Mouse (Mus musculus) right cerebral cortex, adult 2 months (tissue): ENCODE results near the gene Olfr464.

Source experiments
- DNase-seq, 2 experiments: peaks; one replicate each; pipeline ENCODE4 v3.0.0; 2021 to 2022; ENCODE audit warnings: low spot score in 2 of 2

Gene Olfr464

DNA sequence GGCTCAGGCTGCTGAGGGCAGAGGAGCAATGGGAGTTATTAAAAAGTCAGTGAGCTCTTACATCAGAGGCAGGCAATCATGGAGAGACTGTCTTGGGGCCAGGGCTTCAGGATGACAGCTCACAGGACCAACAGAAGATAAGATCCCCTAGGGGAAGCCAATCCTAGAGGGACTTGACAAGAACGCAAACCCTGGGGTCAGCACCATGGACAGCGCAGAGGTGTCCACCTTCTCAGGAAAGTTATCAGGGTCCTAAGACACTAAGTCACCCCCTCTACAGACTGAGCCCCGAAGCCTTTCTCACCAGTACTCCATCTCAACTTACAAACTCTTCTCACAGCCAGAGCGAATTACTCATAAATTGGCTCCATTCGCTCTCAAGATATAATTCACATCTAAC lies at the start of gene Olfr464:
Gene Olfr464 (minus strand): TSS at position 2 of the 400 bp plus-strand sequence.
- DNase-seq, result no peak

DNA sequence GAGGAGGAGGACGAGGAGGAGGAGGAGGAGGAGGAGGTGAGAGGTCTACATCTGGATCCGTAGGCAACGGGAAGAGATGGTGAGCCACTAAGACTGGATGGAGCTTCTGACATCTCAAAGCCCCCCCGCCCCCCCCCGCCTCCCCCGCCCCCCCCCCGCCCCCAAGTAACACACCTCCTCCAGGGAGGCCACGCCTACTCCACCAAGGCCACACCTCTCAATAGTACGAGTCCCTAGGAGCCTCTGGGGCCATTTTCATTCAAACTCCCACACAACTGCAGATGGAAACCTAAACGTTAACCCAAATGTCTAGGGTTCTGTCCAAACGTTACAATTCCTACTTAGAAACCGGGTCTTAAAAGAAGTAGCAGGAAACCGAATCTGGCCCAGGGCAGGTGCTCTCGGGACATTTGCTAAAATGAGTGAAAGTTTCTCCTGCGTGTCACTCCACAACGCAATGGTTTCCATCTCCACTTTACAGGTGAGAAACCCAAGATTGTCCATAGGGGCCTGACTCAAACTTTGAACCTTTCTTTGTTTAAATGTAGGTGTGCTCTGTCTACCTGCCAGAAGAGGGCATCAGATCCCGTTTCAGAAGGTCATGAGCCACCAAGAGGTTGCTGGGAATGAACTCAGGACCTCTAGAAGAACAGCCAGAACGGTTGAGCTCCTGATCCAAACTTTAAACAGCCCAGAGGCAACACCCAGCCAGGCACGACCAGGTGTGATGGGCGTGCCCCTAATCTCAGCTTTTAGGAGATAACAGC lies 47.8 kb upstream of the Olfr464 start:
- no peak for DNase-seq

DNA sequence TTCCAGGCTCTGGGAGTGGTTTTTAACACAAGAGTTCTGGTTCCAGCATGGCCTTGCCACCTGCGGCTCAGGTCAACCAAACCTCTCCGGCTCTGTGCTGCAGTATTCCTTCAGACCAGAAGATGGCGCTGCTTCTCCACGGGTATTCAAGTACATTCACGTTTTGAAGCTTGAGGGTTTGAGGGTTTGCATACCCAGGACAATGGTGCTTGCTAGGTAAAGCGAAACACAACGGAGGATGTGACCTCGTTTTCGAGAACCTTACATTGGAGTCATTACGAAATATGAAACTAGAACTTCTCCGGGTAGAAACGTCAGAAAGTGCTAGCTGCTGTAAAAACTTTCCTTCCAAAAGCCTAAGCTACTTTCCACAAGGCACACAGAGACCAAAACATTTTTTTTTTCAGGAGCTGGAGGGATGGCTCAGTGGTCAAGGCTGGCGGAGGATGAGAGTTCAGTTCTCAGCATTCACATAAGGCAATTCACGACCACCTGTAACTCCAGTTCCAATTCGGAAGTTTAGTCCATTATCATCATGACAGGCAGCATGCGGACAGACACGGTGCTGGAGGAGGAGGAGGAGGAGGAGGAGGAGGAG lies 47.0 kb upstream of the Olfr464 start:
- DNase-seq, result peak; percentile 92 to 93

DNA sequence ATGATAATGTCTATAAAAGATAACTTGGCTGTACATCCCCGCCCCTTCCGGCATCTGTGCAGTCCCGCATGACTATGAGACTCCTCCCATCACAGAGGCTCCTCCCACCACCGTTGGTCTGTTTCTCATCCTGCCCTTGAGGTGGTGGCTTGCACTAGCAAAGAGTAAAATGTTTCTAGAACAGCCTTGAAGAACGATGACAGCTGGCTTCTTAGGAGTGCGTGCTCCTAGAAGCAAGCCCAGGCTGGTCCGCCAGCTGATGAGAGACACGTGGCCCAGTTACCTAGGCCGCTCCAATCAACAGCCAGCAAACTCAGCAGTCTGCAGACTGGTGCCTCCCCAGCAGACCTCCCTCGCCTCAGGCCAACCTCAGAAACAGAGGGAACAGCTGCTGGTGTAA lies 45.4 kb upstream of the Olfr464 start:
- DNase-seq, result no peak

DNA sequence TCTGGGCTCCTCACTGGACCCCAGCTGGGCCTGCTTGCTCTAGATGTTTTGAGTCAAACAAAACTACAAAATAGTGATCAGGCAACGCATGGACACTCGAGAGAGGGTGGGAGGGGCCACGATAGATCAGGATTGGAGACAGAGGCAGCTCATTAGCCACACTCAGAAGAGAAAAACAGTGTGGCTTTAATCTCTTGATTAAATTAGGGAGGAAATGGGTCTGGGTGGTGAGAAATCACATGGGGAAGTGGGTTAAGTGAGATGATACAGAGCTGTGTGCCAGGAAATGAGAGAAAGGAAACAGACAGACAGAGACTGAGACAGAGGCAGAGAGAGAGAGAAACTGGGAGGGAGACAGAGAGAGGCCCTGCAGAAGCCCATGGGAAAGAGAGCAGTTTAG lies 44.5 kb upstream of the Olfr464 start:
- no peak for DNase-seq

DNA sequence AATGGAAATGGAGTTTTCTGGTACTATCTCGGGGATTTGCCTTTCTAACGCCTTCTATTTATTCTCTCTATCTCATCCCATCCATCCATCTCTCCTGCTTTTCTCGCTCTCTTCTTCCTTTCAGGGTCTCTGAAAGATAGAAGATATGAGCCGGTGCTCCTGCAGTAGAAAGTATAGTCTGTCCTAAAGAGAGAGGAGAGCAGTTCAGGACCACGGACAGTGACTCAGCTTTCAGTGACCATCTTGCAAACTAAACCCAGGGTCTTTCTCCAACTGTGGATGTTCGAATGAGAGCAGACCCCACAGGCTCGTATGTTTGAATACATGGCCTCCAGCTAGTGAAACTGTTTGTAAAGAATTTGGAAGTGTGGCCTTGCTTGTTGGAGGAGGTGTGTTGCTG lies 36.3 kb upstream of the Olfr464 start:
- DNase-seq, result no peak

DNA sequence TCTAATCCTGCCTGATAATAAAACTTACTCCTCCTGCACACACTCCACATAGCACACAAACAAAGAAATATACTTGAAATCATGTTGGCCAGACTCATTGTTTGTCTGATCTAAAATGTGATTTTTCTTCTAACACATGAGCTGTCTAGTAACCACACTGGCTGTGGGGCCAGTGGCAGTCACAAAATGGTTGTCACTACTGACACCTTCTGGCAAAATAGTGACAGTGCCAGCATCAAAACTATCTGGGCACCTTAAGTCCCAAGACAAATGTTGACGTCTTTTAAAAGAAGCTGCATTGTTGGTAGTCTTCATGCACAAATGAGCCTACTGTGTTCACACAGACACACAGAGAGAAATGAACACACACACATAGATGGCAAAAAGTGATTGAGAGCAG lies 34.4 kb upstream of the Olfr464 start:
- no peak for DNase-seq

DNA sequence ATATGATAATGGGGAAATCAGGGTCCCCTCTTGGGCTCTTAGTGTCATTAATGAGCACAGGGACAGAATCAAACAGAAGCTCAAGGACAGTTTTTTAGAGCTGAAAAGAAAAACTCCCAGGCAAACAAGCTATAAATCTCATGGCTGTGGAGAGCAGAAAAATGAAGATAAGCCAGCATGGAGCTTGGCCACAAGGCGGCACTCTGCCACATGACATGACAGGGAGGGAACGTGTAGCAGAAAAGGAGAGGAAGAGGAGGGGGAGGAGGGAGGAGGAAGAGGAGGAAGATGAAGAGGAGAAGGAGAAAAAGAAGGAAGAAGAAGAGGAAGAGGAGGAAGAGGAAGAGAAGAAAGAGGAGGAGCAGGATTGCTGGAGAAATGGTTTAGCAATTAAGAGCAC lies 29.2 kb upstream of the Olfr464 start:
- DNase-seq, result no peak

DNA sequence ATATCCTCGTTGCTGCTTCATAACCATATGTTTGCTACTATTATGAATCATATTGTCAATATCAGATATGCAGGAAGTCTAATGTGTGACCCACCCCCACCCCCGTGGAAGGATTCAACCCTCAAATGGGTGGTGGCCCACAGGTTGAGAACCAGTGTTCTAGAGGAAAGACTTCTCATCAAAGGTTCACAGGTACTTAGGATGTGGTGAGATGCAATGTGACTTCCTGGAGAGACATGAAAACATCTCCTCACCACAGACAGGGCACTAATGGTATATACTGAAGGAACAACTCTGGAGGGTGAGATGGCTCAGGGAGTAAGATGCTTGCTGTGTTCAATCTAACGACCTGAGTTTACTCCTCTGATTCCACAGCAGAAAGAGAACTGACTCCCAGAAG lies 14.7 kb upstream of the Olfr464 start:
- DNase-seq, result no peak

DNA sequence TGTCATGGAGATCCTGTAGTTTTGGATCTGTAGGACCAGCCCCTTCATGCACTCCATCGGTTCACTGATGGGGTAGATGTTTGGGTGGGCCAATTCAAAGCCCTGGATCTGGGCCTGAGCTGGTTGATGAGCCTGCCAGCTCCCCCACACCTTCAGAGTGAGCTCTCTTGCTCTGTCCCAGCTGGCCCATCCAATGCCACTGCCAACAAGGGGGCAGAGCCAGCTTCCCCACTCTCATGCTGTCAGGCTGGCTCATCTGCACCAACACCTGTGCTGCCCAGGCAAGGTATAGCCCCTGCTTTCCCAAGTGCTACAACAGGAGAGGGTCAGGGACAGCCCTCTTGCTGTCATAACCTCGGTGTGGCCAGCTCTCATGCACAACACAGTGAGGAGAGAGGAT lies 13.0 kb upstream of the Olfr464 start:
- DNase-seq, result no peak

DNA sequence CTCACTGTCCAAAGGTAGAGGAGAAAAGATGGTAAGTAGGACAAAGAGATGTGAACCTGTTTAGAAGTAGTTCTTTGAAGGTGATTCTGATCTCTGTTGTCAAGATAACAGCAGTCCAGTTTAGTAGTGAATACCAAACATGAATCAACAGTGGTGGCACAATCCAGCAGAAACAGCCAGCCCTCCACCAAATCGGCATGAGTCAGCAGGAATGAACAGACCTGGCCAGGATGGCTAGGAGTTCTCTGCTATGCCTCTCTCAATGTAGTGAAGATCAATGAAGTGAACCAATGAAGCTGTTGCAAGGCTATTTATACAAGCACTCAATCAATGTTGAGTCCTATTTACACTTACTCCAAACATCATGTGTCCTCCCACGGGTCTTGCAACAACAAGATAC lies 9.6 kb upstream of the Olfr464 start:
- no peak for DNase-seq

DNA sequence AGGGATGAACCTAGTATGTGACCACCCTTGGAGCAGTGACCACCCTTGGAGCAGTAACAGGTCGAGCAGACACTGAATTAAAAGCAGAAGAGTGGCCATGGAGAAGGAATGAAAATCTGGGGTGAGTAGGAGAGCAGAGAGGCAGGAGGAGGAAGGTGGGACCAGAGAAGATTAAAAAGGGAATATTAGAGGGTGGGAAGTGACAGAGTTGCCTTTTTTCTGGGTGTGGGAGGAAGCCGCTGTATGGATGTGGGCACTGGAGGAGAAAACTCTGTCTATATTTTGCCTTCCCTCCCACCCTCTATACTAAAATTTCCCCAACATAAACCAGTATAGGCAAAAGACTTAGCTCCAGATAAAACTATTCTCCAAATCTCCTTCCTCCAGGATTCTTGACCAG lies 466 bp downstream of the Olfr464 start:
- DNase-seq, result peak; percentile 24 to 28

DNA sequence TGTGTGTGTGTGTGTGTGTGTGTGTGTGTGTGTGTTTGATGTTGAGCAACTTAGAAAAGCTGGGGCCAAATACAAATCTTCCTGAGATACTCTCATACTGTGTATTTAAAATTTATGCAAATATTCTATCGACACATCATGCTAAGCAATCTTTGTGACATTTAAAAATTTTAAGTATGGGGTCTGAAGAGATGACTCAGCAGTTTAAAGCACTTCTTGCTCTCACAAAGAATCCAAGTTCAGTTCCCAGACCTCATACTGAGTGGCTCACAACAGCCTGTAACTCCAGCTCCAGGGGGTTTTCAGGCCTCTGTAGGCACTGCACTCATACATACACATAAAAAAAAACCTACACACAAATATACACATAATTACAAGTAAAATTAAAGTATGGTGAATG lies 4.8 kb downstream of the Olfr464 start:
- DNase-seq, result no peak

DNA sequence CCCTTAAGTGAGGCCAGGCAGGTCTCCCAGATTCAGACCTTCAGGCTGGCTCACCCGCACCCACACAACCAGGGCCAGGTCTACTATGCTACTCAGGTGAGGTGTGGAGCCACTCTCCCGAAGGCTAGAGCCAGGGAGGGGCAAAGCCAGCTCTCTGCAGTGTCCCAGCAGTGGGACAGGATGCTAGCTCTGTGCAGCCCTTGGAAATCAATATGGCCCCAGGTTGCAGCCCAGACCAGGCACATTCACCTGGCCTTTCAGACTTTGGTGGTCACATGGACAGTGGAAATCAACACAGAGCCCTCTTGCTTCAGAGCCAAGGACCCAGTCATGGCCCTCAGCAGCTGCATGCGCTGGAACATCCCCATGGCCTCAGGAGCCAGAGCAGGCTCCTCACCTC lies 16.4 kb downstream of the Olfr464 start:
- no peak for DNase-seq

DNA sequence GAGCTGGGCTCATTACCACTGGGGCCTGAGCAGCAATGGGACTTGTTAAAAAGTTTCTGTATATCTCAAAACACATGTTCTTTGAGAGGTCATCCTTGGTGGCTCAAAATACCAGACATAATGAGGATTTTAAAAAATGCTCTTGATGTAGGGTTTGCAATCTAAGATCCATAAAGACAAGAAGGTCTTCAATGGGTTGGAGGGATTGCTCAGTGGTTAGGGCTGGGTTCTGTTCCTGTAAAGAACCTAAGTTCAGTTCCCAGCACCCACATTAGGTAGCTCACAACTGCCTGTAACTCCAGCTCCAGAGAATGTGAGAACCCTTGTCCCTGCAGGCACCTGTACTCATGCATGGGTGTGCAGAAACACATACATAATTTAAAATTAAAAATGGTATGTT lies 23.5 kb downstream of the Olfr464 start, which contains the start of gene Olfr463:
Gene Olfr463 (minus strand): TSS at position 101 of the 400 bp plus-strand sequence.
- no peak for DNase-seq

DNA sequence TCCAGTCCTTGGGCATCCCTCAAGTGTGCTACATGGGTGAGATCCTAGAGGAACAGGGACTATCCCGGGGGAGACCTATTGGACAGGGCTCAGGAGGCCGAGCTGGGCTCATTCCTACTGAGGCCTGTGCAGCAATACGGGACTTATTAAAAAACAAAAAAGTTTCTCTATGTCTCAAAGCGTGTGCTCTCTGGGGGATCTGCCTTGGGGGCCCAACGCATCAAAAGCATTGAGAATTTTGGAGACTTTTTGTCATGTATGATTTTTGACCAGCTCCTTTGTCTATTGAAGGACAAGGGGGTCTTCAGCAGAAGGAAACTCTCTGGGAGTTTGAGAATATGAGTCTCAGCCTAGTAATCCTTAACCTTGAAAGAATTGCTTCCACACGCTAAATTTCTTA lies 28.6 kb downstream of the Olfr464 start, which contains the start of gene Olfr462:
Gene Olfr462 (minus strand): TSS at position 101 of the 400 bp plus-strand sequence.
- DNase-seq, result no peak

DNA sequence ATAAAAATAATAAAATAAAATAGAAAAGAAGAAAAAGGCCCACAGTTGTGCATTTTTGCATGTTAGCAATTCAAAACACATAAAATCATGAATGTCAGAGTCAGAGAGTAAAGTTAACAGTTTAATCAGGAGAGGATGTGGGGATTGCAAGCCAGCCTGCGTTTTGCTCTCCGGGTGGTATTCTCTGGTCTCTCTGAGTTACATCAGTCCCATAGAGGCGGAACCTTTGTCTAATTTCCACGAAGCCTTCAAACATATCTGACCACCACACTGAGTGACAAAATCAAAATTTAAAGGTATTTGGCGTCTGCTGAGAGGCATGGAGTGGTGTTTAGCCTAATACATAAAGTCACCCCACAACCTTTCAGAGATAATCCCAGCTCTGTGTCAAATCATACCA lies 35.9 kb downstream of the Olfr464 start:
- no peak for DNase-seq

DNA sequence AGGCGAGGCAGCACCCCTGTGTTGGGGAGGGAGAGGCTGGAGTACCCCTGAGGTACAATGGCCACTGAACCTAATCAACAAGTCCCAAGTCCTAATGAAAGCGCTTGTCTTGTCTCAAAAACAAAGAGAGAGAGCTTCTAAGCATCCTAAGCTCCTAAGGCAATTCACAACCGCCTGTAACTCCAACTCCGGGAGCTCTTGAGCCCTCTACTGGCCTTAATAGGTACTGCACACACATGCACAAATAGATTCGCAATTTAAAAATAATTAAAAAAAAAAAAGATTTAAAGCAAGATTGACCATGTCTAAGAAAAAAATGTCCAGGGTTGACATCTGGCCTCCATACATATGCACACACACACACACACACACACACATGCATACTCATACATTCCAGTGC lies 37.3 kb downstream of the Olfr464 start:
- DNase-seq, result no peak

DNA sequence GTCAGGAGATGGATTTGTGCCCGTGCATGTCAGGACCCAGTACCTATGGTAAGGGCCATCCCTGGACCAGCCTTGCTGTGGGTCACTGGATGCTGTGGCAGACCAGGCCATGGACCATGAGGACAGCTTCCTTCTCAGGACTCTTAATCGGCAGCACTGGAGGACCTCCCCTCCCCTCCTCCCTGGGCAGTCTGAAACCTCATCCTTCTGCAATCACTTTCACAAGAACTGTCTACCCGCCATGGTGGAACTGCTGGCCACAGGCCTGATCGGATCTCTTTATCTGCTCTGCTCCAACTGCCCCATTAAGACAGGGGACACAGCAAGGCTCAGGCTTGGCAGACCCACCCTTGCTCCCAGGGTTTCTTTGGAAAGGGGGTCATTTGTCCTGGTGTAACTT lies 39.1 kb downstream of the Olfr464 start:
- no peak for DNase-seq

DNA sequence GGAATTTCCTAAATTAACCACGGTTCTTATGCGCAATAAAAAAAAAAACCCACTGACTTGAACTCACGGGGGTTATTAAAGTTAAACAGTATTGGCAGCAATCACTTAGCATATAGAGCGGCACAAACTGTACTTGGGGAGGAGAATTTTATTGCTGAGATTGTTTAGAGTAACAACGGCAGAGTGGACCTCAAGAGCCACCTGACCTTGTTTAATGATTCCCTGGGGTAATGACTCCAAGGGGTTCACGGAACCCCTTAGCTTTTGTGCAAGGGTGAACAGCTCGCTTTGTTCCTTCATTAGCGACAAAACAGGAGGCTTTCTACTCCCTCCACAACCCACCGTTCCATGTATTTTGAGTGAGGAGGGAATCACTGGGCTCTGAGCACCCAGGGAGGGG lies 40.9 kb downstream of the Olfr464 start:
- no peak for DNase-seq

DNA sequence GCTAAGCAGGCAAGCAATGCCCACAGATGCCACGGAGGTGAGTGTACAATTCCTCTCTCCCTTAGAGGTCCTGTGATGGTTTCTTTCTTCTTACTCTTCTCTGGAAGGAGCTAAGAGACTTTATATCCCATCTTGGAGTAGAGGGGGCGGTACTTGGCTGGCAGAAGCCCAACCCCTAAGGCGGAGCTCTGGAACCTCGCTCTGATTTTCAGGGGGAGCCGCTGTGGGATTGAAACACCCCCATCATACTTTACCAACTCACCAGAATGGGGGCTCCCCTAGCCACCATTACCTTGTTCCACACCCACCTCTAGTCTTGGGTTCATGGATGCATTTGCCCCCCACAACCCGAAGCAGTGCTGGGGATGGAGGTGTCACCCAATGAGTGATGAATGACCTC lies 45.3 kb downstream of the Olfr464 start, which contains the start of gene Epx:
Gene Epx (minus strand): TSS at position 101 of the 400 bp plus-strand sequence.
- DNase-seq, result no peak

DNA sequence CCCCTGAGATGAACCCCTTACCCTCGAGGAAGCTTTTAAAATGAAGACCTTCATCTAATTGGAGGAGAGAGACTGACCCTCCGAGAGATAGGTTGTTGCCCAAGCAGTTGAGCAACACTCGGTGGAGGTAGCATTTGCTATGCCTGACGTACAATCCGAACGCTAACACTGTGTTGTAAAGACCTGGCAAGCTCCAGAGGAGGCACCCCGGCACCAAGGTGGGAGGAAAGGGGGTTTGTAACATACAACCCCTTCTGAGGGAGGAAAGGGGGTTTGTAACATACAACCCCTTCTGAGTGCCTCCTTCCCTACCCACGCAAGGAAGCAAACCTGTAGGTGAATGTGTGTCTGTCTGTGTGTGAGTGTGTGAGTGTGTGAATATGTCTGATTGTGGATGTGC lies 49.0 kb downstream of the Olfr464 start:
- DNase-seq, result no peak

DNA sequence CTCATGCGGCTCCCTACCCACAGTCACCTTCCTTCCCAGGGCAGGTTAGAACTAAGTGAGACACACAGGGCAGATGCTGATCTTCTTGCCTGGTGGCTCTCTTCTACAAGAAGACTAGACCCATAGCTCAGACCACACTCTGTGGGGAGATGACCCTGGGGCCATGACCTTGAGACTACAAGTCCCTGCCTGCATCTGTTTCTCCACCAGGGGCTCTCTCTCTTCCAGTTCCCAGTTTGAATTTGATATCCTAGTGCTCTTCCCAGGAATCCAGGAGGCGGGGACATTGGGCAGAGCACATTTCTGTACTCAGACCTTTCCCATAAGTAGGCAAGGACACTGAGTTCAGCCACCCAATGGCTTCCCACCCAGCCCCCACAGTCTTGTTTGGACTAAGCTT lies 50.7 kb downstream of the Olfr464 start:
- no peak for DNase-seq
